Mouse (Mus musculus) liver, adult 2 months (tissue): Measurements from ENCODE around the gene Gadd45g.

Experiments used
- CTCF ChIP-seq: fragments of 200-500 bp; IDR thresholded peaks from 2 replicates; pipeline ENCODE4 v1.5.1; 2011; ENCODE audit warnings: low read depth, low read length, control low read depth
- POLR2A ChIP-seq: fragments of 200-500 bp; IDR thresholded peaks from 2 replicates; pipeline ENCODE4 v1.6.1; 2011; ENCODE audit warnings: low read length, control low read depth; ENCODE audit not compliant: insufficient read depth; ENCODE audit errors: extremely low read depth

DNA sequence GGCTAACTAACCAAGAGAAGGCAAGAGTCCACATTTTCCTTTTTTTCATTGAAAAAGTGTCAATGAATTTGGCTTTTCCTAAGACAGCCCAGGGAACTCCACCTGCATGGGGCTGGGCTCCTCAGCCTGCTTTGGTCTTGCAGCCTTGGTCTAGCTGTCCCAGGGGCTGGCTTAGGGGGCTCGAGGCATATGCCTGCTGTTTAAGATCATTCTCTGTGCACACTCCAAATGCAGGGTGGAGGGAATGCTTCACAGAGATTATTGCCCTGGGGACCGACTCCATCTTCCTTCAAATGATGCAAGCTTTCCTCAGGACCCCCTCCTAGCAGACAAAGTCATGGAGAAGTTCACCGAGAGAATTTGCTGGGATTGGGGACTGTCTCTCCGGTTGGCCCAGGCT, 3.2 kb upstream of the Gadd45g start:
- TF ChIP-seq CTCF (no peak), POLR2A (no peak)
